Mouse (Mus musculus) retina, postnatal 1 day (tissue): ENCODE measurements at regions not wholly inside any gene's neighbourhood (a gene's known extent, or its start where the extent isn't known, plus 50 kb on each side); places are given as distances from the start of the nearest gene placed in this dataset.
A peak's percentile ranks its signal among the peaks of the same experiment; 100 is the strongest.

Experiments
- DNase-seq: peaks from one replicate; pipeline ENCODE4 v3.0.0-alpha.2; 2012

- DNase-seq = no peak
Measured at GRCm38 (mm10) chr14:76302322-76302991, 112.3 kb upstream of the Tsc22d1 start.

- no peak for DNase-seq
Measured at GRCm38 (mm10) chr14:76307603-76308002, 107.2 kb upstream of the Tsc22d1 start.

- peak; percentile 52 for DNase-seq
Measured at GRCm38 (mm10) chr14:76308188-76308812, 106.5 kb upstream of the Tsc22d1 start.

GRCm38 (mm10) chr14:76309606-76310005 lies 105.2 kb upstream of the Tsc22d1 start:
- no peak for DNase-seq

DNA sequence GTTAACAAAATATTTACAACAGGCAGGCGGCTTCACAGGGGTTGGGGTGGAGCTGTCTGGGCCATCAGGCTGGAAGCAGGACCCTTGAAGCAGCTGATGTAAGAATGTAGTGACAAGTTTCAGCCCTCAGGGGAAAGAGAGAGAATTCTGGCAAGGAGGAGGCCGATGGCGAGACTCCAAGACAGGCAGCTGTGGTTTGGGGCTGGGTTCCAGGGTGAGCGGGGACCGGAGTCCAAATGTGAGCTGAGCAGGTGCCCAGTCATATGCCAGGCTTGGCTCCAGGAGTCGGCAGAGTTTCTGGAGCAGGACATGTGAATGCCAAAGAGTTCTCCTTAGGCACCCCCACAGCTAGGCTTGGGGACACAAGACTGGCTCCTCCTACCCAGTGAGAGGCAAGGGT lies 104.5 kb upstream of the Tsc22d1 start:
- DNase-seq = no peak

DNA sequence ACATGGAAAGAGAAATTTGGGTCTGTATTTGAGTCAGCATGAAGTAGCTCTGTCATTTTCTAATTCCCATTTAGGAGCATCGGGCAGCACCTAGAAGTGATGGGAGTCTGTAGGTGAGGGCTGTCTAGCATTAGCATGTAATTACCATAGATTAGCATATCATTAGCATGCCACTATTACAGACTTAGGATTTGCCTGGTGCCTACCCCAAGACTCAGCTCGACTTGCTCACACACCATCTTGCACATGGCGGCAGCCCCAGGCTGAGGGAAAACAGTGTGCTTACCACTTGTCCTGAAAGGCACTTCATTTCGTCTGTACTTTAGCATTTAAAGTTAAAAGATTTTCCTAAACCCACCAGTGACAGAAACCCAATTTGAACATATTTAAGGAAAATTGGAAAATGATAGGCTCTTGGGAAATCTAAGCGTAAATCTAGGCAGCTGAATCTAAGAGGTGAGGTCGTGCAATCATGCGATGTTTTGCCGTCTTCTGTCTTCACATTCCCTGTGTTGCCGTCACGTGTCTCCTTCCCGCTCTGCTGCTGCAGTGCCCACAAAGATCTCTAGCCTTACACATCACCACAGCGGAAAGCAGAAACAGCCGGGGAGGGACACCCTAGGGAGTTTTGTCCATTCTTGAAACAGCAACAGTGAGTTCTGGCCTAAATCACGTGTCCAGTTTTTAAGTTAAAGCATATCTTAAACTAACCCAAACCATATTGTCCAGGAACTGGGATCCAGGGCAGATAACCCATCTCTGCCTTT lies 101.2 kb upstream of the Tsc22d1 start:
- no peak for DNase-seq

GRCm38 (mm10) chr14:76318438-76318837 lies 96.3 kb upstream of the Tsc22d1 start:
- no peak for DNase-seq

DNA sequence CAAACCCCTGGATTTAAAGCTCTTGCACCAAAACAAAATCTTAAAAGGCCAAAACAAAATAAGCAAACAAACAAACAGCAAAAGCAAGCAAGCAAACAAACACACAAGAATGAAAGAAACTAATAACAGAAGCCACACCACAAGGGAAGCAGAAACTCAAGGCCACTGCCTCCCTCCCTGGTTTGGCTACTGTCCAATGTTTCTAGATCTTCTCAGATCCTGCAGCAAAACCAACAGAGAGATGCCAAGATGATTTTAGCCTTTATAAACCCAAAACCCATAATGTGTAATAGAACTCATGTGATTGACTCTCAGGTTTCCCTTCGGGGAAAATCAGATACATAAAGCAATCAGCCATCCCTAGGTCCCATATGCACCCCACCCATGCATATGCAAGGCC lies 90.5 kb upstream of the Tsc22d1 start:
- DNase-seq = no peak

DNA sequence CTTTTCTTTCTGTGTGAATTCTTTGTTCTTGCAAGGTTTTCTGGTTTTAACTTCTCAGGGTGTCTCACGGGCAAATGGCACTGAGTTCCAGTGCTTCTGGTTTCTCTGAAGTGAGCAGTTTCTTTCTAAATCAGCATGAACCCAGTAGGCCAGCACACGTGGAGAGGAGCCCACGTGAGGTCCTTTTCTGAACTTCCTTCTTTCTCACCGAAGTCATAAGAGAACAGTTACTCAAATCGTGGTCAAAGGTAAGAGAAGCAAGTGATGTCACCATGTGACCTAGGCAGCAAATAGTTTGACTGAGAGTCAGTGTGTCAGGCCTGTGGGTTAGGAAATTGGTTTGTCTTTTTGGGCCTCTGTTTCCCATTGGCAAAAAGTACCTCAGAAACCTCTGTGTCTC lies 84.8 kb upstream of the Tsc22d1 start:
- no peak for DNase-seq

DNA sequence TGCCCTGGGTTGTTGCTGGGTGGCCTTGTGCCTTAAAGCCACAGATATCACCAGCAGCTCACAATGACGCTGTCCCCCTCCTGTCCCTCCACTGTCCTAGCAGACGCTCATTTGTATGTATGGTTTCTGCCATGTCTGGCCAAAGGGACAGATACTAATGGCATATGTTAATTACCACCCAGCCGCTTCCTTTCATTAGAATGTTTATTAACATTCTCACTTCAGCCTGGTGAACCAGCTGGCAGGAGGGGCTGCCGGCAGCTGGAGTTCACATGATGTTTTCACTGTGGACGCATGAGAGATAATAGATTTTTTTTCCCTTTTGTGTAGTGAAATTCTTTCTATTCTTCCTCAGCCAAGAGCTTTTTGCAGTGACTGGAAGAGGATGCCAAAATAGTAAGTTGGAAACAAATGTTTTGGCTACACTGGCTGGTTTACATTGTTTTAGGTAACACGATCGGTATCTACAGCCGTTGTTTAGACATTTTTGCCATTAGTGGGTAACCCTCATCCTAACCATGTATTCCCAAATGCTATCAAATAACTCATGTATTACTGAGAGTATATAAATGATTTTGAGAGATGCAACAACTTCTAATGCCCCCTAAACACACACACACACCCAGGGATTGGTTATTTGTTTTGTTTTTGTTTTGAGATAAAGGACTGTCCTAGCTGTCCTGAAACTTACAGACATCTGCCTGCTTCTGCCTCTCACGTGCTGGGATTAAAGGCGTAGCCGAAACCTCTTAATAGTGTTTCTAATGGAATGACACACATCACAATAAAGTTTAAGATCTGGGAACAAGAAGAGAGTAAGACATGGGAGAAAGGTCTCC lies 83.0 kb upstream of the Tsc22d1 start:
- peak; percentile 88 for DNase-seq

DNA sequence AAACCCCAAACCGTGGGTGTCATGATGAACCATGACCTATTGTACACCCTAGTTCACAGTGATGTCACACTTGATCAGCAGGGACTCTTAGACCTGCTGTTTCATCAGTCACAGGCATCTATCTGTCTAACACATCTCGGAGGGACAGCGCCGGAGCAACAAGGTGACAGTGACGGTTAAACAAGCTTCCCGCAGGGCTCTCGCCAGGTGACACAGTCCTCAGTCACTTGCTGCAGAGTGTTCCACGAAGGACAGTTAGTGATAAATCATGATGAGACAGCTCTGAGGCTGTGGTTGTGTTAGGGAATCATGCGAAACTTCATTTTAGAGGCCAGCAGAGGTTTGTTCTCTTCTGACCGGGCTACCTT lies 82.4 kb upstream of the Tsc22d1 start:
- no peak for DNase-seq

DNA sequence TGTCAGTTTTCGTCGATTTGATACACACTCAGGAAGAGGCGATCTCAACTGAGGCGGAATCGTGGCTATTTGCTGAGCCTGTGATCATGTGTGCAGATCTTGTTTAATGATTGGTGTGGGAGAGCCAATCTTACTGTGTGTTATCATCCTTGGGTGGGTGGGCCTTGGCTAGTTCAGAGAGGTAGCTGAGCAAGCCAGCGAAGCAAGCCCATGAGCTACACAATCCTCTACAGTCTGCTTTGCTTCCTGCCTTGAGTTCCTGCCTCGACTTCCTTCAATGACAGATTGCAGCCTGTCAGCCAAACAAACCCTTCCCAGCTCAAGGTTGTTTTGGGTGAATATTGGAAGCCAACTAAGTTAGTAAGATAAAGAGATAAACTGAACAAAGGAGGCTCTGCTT lies 74.0 kb upstream of the Tsc22d1 start:
- DNase-seq = no peak

DNA sequence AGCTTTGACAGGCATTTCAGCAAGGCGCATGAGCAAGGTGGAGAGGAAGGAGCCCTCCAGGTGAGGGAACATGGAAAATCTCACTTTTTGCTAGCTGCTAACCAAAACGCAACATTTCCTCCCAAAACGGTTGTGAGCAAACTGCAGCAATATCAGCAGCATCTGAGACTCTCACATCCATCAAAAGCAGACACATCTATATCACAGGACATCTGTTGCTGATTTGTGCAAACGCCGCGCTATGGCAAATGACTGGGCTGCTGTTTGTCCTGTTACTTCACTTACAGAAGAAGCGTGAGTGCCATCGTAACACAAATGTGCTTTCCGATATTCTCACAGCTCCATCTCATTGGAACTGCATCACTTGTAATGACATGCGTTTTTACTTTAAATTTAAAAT lies 73.5 kb upstream of the Tsc22d1 start:
- DNase-seq = no peak

- DNase-seq = no peak
Measured at GRCm38 (mm10) chr14:76351856-76352255, 62.9 kb upstream of the Tsc22d1 start.

DNA sequence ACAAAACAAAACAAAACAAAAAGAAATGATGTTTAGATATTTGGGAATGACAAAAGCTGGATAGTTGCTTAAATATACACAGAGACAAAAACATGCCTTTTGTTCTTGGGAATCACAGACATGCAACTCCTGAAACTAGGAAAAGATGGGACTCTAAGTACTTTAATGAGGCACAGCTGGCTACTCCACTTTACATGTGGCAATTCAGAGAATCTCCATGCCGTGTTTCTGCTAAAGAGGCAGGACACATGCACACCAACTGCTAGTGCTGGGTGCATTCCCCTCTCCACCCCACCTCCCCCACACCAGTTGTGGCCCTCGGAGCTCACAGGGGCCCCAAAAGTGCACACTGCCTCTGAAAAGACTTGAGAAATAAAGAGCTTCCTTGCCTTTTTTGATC lies 58.6 kb upstream of the Tsc22d1 start:
- no peak for DNase-seq

DNA sequence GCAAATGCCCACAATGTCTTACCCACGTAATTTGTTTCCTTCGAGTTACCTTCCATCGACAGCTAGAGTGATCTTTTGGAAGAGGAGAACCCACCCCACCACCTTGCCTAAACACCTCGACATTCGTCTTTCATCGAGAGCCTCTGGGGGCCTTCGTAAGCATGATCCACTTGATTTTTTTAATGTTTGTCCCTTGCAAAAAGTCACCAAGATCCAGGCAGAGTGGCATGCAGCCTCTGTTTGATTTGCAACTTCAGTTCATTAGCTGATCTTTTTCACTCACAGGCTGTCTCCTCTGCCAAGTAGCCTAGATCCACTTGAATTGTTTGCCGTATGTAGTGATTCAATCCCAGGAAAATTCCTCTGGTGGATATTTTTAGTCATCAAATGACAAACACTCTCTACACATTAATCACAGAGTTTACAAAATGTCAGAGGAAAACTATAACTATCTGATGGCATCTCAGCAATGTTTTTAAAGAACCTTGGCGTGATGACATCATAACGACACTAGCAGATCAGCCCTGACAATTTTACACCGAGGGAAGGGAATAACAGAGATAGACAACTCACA lies 54.8 kb upstream of the Tsc22d1 start:
- DNase-seq = no peak

- DNase-seq = no peak
Measured at GRCm38 (mm10) chr14:76364034-76364433, 50.7 kb upstream of the Tsc22d1 start.
